Mouse (Mus musculus): ENCODE measurements around the gene Npas3.

DNA sequence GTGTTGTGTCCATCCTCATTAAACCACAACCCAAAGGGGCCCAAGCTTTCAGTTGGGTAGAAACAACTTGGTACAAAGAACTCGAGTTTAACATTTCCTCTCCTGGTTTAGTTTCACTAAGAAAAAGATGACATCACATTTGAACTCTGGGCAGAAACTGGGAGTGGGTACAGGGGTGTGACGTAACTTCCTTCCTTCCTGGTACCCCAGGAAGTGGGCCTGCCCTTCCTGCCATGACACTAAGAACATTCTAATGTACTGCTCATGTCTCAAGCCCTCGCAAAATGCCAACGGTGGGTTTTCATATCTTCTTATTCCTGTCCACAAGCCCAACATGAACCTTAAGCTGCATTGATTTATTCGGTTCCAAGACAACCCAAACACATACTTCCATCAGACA lies 715.1 kb downstream of the Npas3 start:
- TF ChIP-seq CTCF (IDR thresholded peaks at IDR 0.05; ENCODE audit: low read depth, low read length) (no peak), POLR2A (IDR thresholded peaks at IDR 0.05; ENCODE audit: extremely low read depth, insufficient read depth, low read length) (no peak)
